Mouse (Mus musculus) frontal cortex, postnatal 36 days (tissue): ENCODE measurements at regions not wholly inside any gene's neighbourhood (a gene's known extent, or its start where the extent isn't known, plus 50 kb on each side); places are given as distances from the start of the nearest gene placed in this dataset.

ENCODE experiments used
- DNase-seq, 2 experiments: peaks; one replicate each; pipeline ENCODE4 v3.0.0; 2022; ENCODE audit warnings: low spot score in 2 of 2

DNA sequence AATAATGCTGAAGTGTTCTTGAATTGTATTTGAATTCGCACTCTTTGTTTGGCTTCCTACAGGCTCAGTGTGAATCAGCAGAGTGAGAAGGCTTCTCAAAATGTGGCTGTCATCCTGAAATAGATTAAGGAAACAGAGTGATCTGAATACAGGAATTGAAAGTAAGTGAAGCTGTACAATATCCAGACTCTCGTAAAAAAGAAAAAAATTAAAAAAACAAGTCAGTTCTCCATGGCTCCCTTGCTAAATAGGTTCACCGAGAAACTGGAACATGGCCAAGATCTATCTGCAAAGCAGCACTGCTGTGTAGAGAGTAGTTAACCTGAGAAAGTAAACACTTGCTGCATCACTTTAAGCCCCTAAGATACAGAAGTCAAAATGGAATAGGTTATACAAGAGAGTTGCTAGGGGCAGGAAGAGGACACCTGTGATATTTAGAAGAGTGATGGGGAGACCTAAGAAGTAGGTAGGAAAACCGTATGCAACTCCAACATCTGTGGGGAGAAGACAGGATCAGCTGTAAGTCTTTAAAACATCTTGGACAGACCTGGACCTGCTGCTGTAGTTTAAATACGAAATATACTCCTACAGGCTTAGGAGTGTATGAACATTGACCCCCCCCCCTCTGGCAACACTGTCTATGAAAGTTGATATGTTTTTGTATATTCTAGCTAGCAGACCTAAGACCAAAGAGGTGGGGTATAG is 423.3 kb downstream of the Basp1 start:
- peak in 1 of 2 experiments; percentile 26 for DNase-seq

DNA sequence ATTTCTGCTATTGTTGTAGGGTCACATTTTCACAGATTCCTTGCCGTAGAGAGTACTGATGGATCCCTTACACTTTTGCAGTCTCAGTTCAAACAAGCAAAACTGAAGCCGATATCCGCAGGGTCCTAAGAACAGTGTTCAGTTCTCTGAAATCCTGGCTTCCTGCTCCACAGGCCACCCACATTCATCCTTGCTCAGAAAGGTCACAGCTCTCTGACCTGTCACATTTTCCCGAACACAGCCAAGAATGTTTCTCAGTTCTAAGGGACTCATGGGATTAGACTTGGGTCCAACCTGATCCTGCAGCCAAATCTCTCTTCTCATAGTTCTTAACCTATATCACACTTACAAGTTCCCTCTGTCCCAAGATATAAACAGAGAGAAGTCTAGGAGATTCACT is 432.7 kb downstream of the Basp1 start:
- DNase-seq = no peak

DNA sequence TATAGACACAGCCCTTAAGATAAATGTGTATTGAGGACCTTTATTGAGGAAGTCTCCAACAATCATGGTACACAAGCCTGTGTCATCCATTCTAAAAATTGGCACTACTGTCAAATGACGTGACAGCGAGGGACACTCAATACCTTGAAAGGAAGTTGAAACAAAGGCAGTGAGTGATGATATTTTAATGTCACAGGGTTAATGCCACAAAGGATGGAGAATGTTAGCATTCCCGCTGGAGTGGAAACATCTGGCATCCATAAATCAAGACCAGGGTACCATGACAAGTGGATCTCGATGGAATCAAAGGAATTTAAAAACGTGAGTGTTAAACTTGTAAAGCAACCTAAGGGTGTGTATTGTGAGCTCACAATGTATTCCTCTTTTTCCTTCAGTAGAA is 441.5 kb downstream of the Basp1 start:
- no peak for DNase-seq

DNA sequence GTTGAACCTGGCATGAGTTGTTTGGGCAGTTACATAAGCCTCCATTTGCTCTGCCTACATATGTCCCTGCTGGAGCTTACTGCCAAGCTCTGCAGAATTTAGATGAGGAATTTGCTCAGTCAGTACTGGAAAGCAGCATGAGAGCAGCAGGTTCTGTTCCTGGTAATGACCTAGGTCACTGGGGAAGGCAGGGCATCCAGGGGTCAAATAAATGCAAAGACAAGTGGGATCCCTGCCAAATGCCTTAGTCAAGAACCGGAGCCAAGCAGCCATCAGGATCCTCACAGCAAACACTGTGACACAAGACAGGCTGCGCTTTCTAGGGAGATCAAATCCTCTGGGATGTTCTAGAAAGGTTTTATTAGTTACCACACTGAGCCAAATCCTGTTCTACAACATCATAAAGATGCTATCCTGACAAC is 444.2 kb downstream of the Basp1 start:
- peak; percentile 58 to 81 for DNase-seq

DNA sequence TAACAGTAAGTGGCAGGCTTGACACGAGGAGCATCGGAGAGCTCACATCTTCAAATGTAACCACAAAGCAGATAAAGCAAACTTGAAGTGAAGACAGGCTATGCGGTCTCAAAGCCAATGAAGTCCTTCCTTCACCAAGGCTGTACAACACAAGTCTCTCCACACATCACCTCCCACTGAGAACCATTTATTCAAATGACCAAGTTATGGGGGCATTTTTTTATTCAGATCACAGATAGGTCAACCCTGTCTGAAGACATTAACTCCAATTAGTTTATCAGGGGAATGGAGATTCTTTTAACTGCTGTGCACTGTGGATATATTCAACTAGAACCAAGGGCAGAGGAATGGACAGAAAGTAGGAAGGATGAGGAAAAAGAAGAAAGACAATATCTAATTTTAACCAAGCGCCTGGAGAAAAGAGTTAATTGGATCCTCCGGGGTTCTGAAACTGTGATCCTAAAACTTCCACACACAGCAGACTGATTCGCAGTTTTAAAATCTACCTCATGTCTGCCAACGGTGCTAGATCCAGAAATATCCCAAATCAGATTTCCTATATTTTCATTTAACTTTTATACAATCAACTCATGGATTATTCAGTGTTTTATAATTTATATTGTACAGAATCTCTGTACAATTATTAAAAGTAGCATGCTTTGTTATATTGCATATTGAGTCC is 444.8 kb downstream of the Basp1 start:
- peak in 1 of 2 experiments; percentile 30 for DNase-seq

DNA sequence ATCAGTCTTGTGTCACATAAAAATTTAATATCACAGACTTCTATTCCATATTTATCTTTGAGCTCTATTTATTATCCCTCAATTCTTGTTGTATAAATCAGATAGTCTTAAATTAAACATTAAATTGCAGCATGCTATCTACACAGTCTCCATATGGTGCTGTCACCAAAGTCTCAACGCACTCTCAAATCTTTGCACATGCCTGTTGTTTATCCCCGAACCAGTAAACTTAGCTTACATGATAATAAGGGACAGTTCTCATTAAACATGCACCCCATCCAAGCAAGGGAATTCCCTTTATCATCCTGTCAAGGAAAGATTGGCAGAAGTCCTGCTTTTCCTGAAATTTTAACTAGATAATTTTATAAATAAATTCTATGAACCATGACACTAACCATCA is 483.8 kb downstream of the Basp1 start:
- DNase-seq = no peak

DNA sequence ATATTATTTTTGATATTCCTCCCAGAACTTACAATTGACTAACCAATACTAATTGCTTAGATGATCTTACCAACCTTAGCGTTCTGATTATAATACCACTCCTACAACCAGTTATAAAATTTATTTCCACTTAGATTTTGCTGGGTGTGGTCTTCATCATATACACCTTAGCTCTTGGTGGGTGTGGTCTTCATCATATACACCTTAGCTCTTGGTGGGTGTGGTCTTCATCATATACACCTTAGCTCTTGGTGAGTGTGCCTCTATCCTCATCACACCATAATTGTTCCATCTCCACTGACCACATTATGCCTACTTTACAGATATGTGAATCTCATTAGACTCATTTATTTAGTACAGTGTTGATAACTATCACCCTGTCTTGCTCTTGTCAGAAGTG is 501.7 kb downstream of the Basp1 start:
- DNase-seq = no peak

DNA sequence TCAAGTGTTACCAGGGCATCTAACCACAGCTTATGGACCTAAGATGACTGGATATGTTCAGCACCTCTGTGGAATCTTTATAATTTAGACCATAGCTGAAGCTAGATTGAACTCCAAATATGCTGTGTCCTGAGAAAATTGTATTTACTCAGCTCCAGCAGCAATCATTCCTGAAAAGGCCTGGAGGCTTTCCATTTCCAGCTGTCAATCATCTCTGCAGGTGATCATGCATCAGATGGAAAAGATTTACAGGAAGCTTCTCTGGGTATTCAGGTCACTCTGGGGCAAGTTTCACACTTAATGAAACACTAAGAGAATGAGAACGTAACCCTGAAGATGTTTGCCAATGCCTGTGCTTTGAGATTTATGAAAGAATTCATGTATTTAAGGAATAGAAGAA is 502.1 kb downstream of the Basp1 start:
- no peak for DNase-seq

DNA sequence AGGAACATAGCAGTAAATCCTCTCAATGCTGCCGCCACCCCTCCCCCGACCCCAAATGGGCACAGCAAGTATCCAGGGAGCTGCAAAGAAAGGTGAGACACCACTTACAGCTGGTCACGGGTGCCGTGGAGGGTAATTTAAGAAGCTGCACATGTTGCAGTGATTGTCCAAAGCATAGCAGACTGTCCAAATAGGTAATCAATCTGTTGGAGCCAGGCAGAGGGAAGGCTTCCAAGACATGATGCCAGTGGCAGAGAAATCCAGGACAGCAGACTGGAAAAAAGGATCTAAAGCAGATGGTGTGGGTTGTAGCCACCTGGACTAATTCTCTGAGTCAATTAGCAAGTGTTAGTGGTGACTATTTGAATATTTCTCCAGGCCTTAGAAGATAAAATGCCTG is 506.6 kb downstream of the Basp1 start:
- peak in 1 of 2 experiments; percentile 38 for DNase-seq

DNA sequence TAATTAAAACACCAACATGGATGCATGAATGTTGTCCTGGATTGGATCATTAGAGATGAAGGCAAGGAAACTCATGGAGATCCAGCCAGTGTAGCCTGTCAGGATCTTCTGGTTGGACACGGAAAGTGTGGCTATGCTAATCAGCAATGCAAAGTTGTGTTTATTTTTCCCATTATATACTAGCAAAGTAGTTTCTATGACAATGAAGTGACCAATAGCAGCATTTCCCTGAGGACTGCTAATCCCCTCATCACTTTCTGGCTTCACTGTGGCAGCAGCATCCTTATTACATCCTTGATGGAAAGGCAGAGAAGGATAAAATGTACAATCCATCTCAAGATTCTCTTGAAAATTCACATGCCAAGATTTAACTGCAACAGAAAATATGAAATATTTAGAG is 534.7 kb downstream of the Basp1 start:
- no peak for DNase-seq

DNA sequence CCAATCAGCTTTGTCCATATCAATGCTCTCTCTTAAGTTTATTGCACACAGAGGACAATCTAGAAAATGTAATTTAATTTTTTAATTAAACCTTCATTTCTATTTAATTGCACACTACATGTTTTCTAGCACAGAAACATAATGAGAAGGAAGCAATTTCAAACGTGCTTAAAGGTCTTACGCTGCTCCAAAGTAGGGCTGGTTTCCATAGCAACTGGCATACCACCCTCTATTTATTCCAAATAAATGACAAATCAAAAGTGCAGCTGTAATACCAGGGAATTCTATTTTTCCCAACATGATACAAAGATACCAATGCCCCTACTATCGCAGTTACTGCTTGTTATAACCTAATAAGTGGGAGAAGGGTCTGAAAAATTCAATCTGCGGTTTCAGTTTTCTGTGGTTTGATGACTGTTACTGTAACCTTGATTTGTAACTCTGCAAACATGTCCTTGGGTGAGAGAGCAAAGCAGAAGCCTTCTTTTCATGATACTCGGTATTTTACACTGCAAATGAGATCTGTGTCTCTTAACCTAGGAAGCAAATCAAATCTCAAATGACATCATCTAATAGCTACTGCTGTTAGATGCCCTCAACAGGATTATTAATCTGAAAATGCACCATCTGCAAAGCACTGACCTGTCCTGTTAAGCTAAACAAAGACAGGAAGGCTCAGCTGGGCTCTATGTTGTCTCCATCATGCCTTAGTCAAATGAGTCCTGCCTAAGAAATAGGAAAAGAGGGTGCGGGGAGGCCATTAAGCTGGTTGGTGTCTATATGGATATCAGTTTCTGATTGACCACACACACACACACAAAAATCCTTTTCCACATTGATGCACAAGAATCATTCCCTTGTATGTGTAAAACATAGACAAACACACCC is 535.6 kb downstream of the Basp1 start:
- no peak for DNase-seq

DNA sequence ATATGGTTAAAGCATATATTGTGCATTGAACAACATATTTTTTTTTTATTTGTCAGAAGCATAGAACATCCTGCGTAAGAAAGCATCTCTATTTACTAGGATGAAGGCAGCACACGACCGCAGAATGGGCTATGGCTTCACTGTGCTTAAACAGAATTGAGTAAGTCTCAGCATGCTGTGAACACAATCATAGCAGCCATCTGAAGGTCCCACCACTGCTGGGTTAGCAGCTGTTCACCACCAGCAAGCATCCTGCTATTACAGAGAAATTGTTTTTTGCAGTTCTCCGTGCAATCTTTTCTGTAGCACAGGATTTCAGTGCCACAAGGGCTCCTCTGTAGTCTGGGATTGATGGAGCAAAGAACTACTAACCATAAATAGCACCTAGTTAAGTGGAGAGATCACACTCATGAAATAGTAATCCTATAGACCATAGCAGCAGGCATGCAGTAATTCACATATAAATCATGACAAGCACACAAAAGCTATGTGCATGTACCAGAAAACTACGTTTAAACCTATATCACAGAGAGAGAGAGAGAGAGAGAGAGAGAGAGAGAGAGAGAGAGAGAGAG is 537.3 kb downstream of the Basp1 start:
- peak in 1 of 2 experiments; percentile 11 for DNase-seq

DNA sequence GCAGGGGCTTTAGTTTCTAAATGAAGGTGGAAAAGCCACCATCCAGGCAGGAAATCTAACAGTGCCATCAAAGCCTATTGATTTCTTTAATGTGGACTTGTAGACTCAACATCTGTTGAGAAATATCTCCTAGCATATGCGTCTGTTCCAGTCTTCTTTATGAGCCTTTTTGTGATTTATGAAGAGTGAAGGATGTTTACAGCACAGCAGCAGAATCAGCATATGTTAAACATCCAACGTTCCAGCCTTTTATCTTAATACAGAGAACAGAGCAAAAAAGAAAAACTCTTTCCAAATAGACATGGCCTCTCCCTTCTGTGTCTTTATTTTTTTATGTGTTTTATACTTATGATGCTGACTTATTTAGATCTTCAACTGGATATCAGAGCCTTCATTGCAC is 573.3 kb downstream of the Basp1 start:
- no peak for DNase-seq

DNA sequence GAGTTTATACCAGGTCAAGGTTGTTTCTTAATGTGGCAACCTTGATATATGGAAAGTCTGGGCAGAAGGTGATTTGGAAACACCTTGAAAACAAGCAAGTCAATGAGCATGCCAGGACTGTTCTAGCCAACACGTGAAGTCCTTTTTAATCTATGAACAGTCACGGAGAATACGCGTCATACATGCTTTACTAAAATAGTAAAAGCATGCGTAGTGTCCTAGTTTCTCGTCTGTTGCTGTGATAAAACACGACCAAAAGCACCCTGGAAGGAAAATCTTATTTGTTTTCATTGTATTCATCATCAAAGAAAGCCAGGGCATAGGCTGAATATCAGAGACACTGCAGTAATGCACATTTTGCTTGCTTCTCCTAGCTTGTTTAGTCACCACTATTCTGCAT is 575.2 kb downstream of the Basp1 start:
- DNase-seq = peak in 1 of 2 experiments; percentile 13

DNA sequence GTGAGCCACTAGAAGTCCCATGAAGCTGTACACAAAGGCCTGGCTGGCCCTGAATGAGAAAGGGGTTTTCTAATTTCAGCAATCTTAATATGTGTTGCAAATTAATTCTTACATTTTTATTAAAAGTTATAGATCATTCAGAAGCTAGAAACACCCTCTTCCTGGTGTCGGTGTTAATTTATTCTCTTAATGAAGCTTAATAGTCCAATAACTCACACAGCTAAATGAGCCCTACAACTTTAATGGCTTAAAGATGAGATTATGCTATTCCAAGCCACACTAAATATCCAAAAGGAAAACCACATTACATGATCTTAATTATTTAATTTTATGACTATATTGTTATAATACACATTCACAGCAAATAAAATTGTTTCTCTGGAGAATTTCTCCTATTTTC is 585.7 kb downstream of the Basp1 start:
- DNase-seq = no peak

DNA sequence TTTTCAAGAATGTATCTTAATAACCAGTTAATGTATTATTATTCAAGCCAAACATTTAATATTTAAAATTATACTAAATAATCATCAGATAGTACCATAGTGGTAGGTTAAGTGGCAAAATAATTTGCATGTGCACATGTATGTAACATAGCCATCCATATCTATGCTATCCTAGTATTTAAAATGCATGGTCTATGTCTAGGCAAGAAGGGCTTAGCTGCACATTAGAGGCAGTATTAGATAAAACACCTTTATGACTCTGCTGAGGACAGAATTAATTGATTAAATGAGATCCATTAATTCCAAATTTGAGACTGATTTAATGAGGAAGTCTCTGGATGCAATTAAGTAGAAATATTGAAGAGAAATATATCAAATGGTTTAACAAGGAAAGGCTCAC is 586.3 kb downstream of the Basp1 start:
- DNase-seq = no peak

DNA sequence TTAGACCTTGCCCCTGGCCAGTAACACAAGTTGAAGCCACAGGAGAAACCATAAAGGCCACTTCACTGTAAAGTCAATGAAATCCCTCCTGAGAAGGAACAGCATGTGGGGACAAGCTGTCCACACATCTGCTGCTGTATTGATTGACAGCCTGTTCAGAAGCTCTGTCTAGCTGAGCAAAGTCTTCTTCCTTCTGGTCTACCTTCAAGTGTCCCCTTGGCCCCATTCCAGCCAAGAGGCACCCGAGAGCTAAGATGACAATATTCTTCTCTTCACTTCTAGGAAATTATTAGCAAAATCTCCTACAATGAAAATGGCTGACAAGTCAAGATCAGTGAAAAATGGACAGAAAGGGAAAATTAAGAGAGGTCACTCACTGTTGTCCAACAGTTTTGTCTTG is 616.7 kb downstream of the Basp1 start:
- DNase-seq = no peak

DNA sequence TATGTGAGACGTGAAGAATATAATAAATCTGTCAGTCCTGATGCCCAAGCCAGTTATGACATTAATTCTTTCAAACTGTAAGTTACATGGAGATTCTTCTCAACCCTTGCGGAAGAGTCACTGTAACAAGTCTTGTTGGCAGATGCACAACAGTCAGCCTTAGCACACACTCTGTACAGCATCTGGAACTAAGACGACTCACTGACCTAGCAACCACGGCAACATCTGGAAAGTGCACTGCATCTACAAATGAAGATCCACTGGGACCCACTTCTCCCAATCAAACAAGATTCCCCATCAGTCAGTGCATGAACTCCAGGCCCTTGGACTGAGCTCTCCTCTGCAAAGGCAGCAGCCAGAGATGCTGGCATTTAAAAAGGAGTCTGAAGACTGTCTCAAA is 620.2 kb downstream of the Basp1 start:
- DNase-seq = no peak

DNA sequence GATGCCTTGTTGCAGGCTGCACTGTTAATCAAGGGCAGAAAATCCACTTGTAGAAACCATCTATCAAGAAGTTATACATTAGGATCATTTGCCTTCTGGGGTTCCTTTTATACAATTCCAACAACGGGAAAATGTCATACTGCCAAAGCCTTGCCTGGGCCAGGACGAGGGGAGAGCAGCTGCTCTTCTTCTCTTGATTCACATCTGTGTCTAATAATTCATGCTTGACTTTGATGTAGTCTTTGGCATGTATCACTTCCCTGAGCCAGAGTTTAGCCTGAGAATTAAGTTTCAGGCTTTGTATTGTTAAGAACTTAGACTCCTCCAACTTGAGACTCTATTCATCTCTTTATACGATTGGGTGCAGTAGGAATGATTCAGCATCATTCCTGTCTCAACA is 627.2 kb downstream of the Basp1 start:
- no peak for DNase-seq

DNA sequence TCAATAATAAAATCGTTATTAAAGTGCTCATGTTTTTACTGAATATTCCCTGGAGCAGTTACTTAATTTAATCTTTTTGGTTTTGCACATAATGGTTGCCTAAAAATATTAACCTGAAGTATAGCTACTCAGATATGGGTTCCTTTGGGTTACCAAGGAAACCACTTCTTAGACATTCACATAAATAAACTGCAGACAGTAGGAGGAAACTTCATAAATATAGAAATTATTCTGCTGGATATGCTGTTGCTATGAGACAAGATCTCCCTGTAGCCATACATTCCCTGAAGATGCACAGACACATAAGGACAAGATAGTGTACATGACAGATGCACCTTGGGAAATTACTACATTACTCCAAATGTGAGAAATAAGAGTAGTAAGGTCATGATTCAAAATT is 635.3 kb downstream of the Basp1 start:
- no peak for DNase-seq

DNA sequence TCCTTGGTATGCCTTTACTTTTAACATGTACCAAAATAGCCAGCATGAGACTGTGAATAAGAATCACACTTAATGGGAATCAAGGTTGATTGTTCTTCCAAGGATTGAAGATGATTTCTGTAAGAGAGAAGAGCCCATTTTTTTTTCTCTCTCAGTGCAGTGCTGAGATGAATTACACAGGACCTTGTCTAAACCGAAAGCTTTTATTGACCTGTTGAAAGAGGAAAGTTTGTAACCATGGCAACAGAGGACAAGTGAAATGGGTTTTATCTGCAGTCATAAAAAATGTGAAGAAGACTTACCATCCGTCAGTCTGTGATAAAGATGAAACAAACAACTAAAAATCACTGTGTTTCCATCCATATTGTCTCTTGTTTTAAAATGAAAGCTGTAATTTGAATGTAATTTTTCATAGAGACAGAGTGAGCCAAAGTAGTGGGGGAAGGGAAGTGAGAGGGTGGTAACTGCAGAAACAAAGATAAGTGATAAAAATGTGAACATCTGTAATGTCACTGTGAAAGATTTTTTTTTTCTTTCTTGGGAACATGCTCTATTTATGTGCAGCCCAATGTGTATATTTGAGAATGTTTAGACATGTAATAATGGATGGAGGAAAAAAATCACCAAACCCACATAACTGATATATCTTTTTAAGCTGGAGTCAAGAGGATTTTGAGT is 661.9 kb downstream of the Basp1 start:
- DNase-seq = no peak

DNA sequence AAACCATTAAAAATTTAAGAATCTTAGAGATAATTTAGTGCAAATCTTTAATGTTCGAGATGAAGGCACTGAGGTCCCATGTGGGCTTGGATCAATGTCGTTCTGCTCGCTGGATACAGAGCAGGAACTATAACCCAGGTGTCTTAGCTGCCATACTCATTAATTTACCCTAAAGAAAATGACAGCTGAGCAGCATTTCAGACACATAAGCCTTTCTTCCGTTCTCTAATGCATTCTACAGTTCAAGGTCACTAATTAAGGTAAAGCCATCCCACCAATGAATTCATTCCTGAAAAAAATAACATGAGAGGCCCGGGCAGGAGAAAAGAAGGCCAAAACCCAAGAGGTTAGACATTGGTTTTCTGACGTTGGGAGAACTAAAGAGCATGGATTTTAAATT is 670.3 kb downstream of the Basp1 start:
- no peak for DNase-seq
